Mouse (Mus musculus): ENCODE measurements around the gene Cfap97d2.

Cfap97d2 gene

GRCm38 (mm10) chr8:13705668-13706067 lies at the start of gene Cfap97d2:
Cfap97d2 (plus strand) TSS chr8:13705889.
- DNase-seq (ENCODE audit: low spot score in 2 of 2) = peak; percentile 53 to 60

DNA sequence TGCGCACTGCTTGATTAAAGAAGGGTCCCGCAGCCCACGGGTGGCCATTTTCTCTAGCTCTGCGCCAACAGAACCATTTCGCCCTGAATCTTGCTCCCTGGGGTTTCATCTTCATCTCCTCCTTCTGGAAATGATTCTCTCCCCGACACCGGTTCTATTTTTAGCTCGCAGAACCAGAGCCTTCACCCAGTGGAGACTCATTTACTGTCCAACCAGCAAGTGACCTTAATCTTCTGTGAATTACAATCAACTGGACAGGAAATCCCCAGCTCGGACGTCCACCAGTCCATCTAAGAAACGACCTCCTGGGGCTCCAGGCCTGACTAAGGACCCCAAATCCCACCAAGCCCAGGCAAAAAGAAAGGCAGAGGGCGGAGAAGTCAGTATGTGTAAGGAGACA lies 48.2 kb upstream of the Cfap97d2 start:
- no peak for DNase-seq (ENCODE audit: low spot score in 2 of 2)

- no peak for DNase-seq (ENCODE audit: low spot score in 2 of 2)
These were observed 45.4 kb upstream of the Cfap97d2 start for GRCm38 (mm10) chr8:13660323-13660722.

- DNase-seq (ENCODE audit: low spot score in 2 of 2) = no peak
These were observed 40.9 kb upstream of the Cfap97d2 start for GRCm38 (mm10) chr8:13664711-13665210.

GRCm38 (mm10) chr8:13665538-13665937 lies 40.2 kb upstream of the Cfap97d2 start:
- no peak for DNase-seq (ENCODE audit: low spot score in 2 of 2)

GRCm38 (mm10) chr8:13665944-13666343 lies 39.7 kb upstream of the Cfap97d2 start:
- DNase-seq (ENCODE audit: low spot score in 2 of 2) = no peak

DNA sequence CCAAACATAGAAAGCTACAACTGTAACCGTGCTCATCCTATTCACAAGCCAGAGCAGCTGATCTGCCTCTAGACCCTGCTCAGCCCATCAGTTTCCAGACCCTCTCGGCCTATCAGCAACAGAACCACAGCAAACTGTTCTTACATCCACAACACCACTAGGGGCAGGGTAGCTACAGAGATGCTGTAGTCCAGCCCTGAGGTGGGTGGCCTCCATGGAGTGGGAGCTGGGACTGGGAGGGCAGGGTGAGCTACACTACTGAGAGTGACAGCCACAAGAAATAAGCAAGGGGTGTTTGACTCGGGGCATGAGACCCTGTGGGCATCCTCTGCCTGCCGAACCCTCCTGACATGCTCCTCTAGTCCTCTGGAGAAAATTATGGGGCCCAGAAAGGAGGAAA lies 37.8 kb upstream of the Cfap97d2 start:
- no peak for DNase-seq (ENCODE audit: low spot score in 2 of 2)

DNA sequence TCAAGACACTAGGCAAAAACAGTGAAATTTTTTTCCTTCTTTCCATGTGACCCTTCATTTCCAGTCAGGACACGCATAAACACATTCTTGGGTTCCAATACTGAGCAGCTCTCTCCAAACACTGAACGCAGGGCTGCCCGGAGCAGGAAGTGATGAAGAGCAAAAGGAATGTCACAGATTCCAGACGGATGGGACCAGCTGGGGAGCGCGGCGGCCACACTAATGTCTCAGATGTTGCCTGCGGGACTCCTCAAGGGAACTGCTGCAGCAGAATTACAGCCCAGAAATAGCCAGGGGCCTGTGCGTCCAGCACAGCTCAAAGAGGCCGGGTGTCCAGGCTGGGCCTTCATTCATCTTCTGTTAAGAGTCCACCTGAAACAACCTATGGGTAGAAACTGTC lies 37.3 kb upstream of the Cfap97d2 start:
- no peak for DNase-seq (ENCODE audit: low spot score in 2 of 2)

- DNase-seq (ENCODE audit: low spot score in 2 of 2) = no peak
These were observed 35.6 kb upstream of the Cfap97d2 start for GRCm38 (mm10) chr8:13670011-13670471.

- no peak for DNase-seq (ENCODE audit: low spot score in 2 of 2)
These were observed 34.3 kb upstream of the Cfap97d2 start for GRCm38 (mm10) chr8:13671246-13672003.

DNA sequence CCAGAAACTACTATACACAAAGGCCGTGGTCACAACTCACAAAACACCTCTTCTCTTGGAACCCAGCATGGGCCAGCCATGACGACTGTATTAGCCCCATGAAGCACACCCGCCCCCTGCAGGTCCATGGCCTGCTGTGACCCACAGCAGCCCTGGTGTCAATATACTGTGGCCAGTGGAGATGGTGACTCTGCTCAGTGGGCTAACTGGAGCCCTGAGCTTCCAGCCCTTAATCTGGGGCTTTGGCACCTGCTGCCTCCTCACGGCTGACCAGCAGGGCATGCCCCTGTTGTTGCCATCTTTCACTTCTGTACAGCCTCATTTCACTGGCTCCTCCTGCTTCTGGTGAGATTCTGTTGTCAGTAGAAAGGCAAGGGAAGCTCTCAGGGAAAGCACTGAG lies 32.5 kb upstream of the Cfap97d2 start:
- no peak for DNase-seq (ENCODE audit: low spot score in 2 of 2)

DNA sequence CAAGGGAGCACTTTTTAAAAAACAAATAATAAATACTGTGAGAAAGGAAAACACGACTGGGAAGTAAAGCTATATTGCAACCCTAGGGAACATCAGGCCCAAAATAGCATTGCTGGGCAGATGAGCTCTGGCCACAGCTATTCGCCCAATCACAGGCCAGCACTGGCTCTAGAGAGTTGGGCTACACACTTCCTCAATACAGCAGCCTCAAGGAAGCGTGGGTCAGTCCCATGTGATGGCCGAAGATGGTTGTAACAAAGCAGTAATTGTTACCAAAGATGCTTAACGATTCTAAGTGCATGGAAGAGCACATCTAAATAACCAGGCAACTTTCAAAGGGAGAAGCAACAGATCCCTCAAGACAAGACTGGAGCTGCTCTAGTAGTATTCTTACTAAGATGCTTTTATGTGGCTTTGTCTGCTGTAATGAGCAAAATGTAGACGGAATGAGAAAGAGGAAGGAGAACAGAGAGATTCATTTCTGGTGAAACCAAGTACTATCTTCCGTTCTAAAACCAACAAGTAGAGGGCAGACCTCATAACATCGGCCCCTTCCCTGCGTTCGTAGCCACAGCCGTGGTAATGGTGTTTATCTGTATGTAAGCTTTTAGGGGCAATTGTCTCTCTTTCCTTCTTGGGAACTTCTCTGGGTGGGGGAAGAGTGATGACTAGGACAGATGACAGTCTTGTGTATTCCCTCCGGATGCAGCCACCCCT lies 31.2 kb upstream of the Cfap97d2 start:
- DNase-seq (ENCODE audit: low spot score in 2 of 2) = no peak

DNA sequence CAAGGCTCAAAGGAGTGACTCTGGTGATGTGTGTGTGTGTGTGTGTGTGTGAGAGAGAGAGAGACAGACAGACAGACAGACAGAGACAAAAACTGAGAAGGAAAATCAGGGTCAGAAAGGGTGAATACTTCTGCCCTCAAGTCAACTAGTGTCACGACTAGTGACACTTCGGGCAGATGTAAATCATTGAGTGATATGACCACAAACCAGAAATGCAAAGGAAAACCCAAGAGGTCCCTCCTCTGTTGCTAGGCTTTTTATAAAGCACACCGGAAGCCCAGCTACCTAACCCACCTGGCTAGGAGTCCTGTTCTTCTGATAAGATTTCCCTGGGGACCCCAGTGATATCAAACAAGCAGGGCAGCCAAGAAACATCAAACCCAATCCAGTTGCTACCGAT lies 30.6 kb upstream of the Cfap97d2 start:
- DNase-seq (ENCODE audit: low spot score in 2 of 2) = no peak

DNA sequence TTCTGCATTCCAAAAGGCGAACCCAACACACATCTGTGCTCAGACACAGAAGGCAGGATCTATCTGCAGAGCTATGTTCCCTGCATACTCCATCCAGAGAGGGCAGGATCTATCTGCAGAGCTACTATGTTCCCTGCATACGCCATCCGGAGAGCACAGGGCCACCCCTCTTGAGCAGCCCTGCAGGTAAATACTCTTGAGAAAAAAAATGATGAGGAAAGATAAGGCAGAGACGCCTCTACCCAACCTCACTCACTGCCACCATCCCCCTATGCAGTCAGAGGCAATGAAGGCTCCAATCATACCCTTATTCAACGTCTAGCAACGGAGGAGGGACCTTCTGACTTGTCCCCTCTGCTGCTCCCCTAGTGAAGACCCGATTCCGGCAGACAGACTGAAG lies 30.2 kb upstream of the Cfap97d2 start:
- no peak for DNase-seq (ENCODE audit: low spot score in 2 of 2)

DNA sequence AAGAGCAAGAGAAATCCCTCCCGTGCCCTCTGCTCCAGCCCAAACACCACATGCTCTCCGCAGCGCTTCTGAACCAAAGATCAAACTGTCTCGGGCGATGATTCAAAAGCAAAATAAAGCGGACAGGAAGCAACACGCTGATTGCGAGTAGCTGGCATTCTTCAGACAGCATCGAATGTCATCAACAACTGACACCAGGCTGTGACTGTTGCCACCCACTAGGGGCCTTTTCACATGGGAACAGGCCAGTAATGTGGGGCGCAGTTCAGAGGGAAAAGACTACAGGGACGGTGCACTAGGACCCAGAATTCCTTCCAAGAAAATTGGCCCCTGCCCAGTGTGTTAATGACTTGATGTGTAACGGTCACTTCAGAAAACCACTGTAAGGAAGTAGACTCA lies 29.4 kb upstream of the Cfap97d2 start:
- DNase-seq (ENCODE audit: low spot score in 2 of 2) = peak; percentile 44 to 68

DNA sequence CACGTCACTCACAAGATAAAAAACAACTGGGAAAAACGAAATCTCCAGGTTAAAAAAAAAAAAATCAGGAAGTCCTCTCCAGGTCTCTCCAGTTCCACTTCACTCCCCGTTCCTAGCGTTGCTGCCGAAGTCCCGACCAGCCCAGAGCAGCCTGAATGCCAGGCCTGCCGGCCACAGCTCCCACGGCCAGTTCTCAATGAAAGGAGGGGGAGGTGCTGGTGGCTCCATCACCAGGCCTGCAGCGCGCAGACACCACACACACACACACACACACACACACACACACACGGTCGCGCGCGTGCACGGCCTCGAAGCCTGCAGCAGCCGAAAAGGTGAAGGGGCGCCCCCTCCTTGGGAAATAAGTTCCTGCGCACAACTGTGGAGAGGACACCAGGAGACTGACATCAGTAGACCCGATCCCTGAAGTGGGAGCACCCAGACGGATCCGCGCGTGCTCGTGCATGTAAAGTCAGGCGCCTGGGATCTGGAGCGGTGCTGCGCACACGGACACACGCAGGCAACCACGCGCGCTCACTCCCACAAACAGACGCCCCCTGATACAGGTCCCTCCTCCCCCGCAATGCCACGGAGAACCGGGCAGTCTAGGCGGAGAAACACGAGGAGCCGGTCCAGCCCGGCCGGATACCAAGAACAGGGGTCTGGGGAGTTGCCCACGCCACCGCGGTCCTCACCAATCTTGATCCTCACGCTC lies 28.8 kb upstream of the Cfap97d2 start:
- DNase-seq (ENCODE audit: low spot score in 2 of 2) = peak; percentile 69 to 73

DNA sequence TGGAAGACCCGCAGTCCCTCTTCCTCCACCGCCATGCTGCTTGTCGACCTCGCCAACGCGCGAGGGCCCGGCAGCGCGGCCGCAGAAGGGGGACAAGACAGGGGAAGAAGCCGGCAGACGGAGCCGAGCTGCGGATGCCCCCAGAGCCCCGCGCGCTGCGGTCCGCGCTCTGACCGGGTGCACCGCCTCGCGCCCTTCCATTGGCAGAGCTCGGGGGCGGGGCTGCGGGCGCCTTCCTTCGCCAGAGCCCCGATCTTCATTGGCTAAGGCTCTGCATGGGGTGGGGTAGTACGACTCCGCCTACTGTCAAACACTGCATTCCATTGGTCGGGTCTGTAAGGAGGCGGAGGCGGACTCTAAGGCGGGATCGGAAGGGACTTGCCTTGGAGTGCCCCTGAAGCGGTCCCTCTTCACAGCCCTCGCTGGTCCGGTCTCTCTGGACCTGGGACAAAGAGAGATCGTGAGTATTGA lies 28.2 kb upstream of the Cfap97d2 start, which contains the start of gene Rasa3:
TSS of gene Rasa3 (minus strand) at position 191 of the 471 bp plus-strand sequence.
- peak; percentile 91 to 94 for DNase-seq (ENCODE audit: low spot score in 2 of 2)

DNA sequence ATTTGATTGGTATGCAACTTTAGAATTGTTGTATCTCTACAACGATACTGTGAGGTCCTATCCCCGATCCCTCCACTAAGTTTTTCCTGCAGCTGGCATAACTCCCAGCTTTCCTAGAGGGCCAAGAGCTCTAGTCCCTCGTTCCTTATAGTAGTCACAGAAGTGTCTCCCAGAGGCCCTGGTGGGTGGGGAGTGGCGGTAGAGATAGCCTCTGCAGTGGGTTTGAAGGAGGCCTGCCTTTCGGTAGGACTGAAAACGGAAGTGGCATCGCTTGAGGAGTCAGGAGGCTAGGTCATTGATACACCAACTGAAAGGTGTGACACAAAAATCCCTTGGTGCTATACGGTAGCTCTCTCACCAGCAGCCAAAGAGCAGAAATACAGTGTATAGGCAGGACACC lies 27.5 kb upstream of the Cfap97d2 start:
- no peak for DNase-seq (ENCODE audit: low spot score in 2 of 2)

DNA sequence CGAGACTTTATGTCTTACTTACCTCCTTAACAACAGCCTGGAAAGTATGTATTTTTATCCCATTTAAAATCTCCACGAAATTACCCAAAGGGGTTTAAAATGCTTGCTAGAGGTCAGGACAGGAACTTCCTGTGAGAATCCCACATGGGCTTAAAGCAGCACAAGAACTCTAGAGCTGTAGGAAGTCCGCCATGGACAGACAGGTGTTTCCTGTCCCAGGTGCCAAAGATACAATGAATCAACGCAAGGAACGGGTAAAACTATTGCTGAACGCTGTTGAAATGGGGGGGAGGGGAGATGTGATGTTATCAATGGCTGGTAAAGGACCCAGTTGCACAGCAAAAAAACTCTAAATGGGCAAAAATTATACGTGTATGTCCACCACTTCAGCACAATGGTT lies 21.6 kb upstream of the Cfap97d2 start:
- DNase-seq (ENCODE audit: low spot score in 2 of 2) = no peak

GRCm38 (mm10) chr8:13685674-13686314 lies 19.9 kb upstream of the Cfap97d2 start:
- DNase-seq (ENCODE audit: low spot score in 2 of 2) = no peak

GRCm38 (mm10) chr8:13686426-13686825 lies 19.3 kb upstream of the Cfap97d2 start:
- no peak for DNase-seq (ENCODE audit: low spot score in 2 of 2)
